Mouse (Mus musculus): ENCODE results near the gene Vmn1r135.
"Not testable (repeated sequence)": the region's sequence is repeated elsewhere in the genome, so short reads cannot be mapped to it uniquely, and the experiment has no call there.

Vmn1r135 gene

DNA sequence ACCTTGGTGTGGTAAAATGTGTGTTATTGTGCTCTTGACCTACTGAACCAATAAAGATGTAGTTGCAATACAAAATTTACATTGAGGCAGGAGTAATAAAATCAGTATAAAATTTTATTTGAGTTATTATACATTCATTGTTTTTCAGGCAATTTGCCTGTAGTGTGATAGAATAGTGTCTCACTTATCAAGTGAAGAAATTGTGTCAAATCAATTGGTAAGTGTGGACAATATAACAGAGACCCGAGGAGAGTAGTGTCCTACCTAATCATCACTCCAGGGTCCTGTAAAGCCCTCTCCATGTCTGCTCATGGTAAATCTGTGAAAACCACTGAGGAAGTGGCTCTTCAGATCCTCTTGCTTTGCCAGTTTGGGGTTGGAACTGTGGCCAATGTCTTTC lies at the start of gene Vmn1r135:
Vmn1r135 (plus strand) TSS at position 301 of the 400 bp plus-strand sequence.
- DNase-seq (ENCODE audit: low spot score), result not testable (repeated sequence)

DNA sequence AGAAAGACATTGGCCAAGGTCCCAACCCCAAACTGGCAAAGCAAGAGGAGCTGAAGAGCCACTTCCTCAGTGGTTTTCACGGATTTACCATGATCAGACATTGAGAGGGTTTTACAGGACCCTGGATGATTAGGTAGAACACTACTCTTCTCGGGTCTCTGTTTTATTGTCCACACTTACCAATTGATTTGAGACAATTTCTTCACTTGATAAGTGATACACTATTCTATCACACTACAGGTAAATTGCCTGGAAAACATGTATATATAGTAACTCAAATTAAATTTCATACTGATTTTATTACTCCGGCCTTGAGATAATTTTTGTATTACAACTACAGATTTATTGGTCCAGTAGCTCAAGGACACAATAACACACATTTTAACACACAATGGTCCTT lies 35.5 kb upstream of the Vmn1r135 start, which contains the start of gene Gm4177:
Gm4177 (minus strand) TSS at position 101 of the 400 bp plus-strand sequence.
- DNase-seq (ENCODE audit: low spot score), result not testable (repeated sequence)

DNA sequence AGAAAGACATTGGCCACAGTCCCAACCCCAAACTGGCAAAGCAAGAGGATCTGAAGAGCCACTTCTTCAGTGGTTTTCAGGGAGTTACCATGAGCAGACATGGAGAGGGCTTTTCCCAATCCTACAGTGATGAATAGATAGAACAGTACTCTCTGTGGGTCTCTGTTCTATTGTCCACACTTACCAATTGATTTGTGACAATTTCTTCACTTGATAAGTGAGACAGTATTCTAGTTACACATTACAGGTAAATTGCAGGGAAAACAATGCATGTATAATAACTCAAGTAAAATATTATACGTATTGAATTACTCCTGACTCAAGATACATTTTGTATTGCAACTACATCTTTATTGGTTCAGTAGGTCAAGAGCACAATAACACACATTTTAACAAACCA lies 12.0 kb downstream of the Vmn1r135 start, which contains the start of gene Gm5725:
Gm5725 (minus strand) TSS at position 101 of the 400 bp plus-strand sequence.
- not testable (repeated sequence) for DNase-seq (ENCODE audit: low spot score)

Data from ovary, postnatal 14 days (tissue).